Mouse (Mus musculus) T-cell, adult 66 days (primary cell): Measurements from ENCODE around the gene 4931417E11Rik. TPM values are rescaled to one million over a fixed set of nuclear protein-coding genes. Genes with fewer than 3 reads are reported as not detected.

Source experiments
- total RNA-seq, 2 experiments: library from RNA; stranded (reverse); gene quantifications; 3 replicates in 1 of 2; 4 replicates in 1 of 2; pipeline ENCODE4 v1.2.4; 2023

The 4931417E11Rik gene
- not detected for total RNA-seq

DNA sequence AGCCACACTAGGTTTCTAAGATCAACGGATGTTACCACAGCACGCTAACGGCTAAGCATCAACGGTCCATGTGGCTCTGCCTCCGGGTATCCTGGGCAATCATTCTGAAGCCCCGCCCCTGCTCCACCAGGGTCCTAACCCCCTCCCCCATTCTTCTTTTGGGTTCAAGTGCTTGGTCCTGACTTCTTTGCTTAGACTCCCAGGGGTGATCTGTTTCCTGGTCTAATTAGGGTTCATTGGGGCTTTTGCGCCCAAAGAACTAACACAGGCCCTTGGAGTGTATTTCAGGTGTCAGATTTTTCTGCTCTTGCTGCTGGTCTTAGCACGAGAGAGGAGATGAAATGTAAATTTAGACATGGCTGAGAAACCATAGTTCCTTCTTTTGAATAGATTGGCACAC, at the start of gene 4931417E11Rik:
4931417E11Rik (minus strand) TSS at position 101 of the 400 bp plus-strand sequence.

Other genes starting within 250 kb of the 4931417E11Rik start
- not detected for gene Dnah6, start 248.0 kb downstream of the 4931417E11Rik start, total RNA-seq
- 10 to 100 TPM; 43.8 to 48.9 TPM for gene Suclg1, start 221.3 kb downstream of the 4931417E11Rik start, total RNA-seq